Comparison of ENCODE assay signal across 8 mouse cellular contexts in the genomic region with DNA sequence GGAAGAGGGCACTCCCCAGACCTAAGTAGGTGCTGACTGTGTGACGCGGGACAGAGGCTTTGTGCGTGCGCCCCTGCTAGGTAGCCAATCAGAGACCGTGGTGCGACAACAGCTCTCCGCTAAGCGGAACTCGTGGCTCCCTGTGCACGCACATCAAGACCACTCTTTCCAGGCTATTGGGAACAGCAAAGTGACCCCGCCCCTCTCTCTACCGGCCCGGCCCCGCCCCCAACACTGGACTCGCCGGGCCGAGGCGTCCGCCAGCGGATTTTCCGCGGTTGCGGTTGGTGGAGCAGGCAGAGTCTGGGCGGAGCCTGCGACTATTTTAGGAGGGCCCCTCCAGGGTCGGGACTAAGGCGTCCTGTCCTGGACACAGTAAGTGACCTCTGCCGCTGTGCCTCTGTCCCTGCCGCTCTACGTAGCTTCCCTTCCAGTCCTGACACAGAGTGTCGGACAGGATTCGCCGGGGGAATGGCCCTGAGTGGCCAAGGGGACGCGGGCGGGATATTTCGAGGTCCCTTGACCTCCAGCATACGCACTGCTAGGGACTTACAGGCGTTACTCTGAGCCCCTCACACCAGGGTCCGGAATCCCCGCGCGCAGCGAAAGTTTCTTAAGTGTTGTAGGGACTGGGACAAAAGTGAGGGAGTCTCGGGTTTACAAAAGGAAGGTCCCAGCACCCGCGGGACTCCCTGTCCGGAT. TPM values are rescaled to one million over a fixed set of nuclear protein-coding genes. Genes with fewer than 3 reads are reported as not detected.
DNase-seq lines count a peak whose midpoint lies in the region; ATAC-seq and TF ChIP-seq lines count a peak whose summit lies in the region.

A gene (plus strand): TSS at position 161 of the 702 bp plus-strand sequence.

- peaks cover 62% of the 10 kb centered on the region for H3K27me3 ChIP-seq in intestine, embryonic 15.5 days (replicated peaks)
- H3K27me3 ChIP-seq in liver, postnatal 0 days (ENCODE audit: insufficient read depth, low read length) = no peaks in the 10 kb centered on the region
- H3K27me3 ChIP-seq in neural tube, embryonic 11.5 days (ENCODE audit: control insufficient read depth, insufficient read depth, low read length) = peaks cover 66% of the 10 kb centered on the region

- peak; percentile 77 for ATAC-seq in intestine, embryonic 15.5 days
- peak; percentile 69 for ATAC-seq in liver, postnatal 0 days
- ATAC-seq in neural tube, embryonic 11.5 days (ENCODE audit: insufficient read depth, low FRiP score, low TSS enrichment) = peak; percentile 90

- no peaks in the 10 kb centered on the region for H3K9me3 ChIP-seq in intestine, embryonic 15.5 days
- H3K9me3 ChIP-seq in liver, postnatal 0 days (ENCODE audit: low read length) = no peaks in the 10 kb centered on the region
- H3K9me3 ChIP-seq in neural tube, embryonic 11.5 days (ENCODE audit: control insufficient read depth, low read length) = no peaks in the 10 kb centered on the region

- peak within 1 kb of the TSS; percentile 42 for H3K4me3 ChIP-seq in intestine, embryonic 15.5 days (replicated peaks)
- H3K4me3 ChIP-seq in liver, postnatal 0 days (ENCODE audit: low read depth, low read length) = peak within 1 kb of the TSS; percentile 81
- H3K4me3 ChIP-seq in neural tube, embryonic 11.5 days (ENCODE audit: low read depth, low read length) = peak within 1 kb of the TSS; percentile 38

- H3K9ac ChIP-seq in intestine, embryonic 15.5 days = peak within 1 kb of the TSS; percentile 40
- H3K9ac ChIP-seq in liver, postnatal 0 days (replicated peaks) = peak within 1 kb of the TSS; percentile 91
- H3K9ac ChIP-seq in neural tube, embryonic 11.5 days (ENCODE audit: low read length) = 0 out of 2 replicates have a peak within 1 kb of the TSS, but pooled peaks have one; percentile 18

- TF ChIP-seq EP300 in liver, postnatal 0 days (IDR thresholded peaks at IDR 0.05; ENCODE audit: low read depth) = no peak

- H3K27ac ChIP-seq in intestine, embryonic 15.5 days = no peak within 1 kb of the TSS
- peak within 1 kb of the TSS; percentile 98 for H3K27ac ChIP-seq in liver, postnatal 0 days (ENCODE audit: low read depth)
- no peak within 1 kb of the TSS for H3K27ac ChIP-seq in neural tube, embryonic 11.5 days (ENCODE audit: low read depth, low read length)

- H3K4me1 ChIP-seq in intestine, embryonic 15.5 days (replicated peaks) = peaks cover 33% of the 10 kb centered on the region
- H3K4me1 ChIP-seq in liver, postnatal 0 days (ENCODE audit: insufficient read depth) = peaks cover 62% of the 10 kb centered on the region
- peaks cover 6% of the 10 kb centered on the region; the same call in 1 of the 2 replicates for H3K4me1 ChIP-seq in neural tube, embryonic 11.5 days (ENCODE audit: control insufficient read depth, insufficient read depth, low read length)

- 2% methylated on average over 48 of the region's 48 CpGs for WGBS in intestine, embryonic 15.5 days
- under 1% methylated on average over 48 of the region's 48 CpGs for WGBS in liver, postnatal 0 days (ENCODE audit: insufficient replicate concordance)
- WGBS in neural tube, embryonic 11.5 days = under 1% methylated on average over 48 of the region's 48 CpGs

- peak; percentile 72 for DNase-seq in R1 (ENCODE audit: low read depth, low spot score)
- DNase-seq in c-Kit-positive CD71-positive TER-119-positive erythroid progenitor cells, embryonic 14.5 days (ENCODE audit: low spot score) = peak; percentile 81
- DNase-seq in gastrocnemius, postnatal 36 days = peak; percentile 70 to 84
- peak; percentile 93 for DNase-seq in liver, postnatal 0 days
- peak; percentile 80 for DNase-seq in neural tube, embryonic 11.5 days (ENCODE audit: low spot score)
- DNase-seq in right cerebral cortex, postnatal 36 days (ENCODE audit: low spot score in 2 of 2) = no peak
- DNase-seq in left cerebral cortex, adult 9 months (ENCODE audit: low spot score in 2 of 2) = no peak

- H3K36me3 ChIP-seq in intestine, embryonic 15.5 days = no peaks in the 10 kb centered on the region
- H3K36me3 ChIP-seq in liver, postnatal 0 days (replicated peaks; ENCODE audit: insufficient read depth, low read length) = peaks cover 31% of the 10 kb centered on the region
- no peaks in the 10 kb centered on the region for H3K36me3 ChIP-seq in neural tube, embryonic 11.5 days (ENCODE audit: control insufficient read depth, insufficient read depth, low read length)

- intact Hi-C loops in gastrocnemius, postnatal 36 days (cut with DNase I) = no loop called here

- H3K4me2 ChIP-seq in intestine, embryonic 15.5 days (replicated peaks) = peak within 1 kb of the TSS; percentile 84
- peak within 1 kb of the TSS; percentile 76 for H3K4me2 ChIP-seq in liver, postnatal 0 days (ENCODE audit: low read depth, low read length)
- peak within 1 kb of the TSS; percentile 78 for H3K4me2 ChIP-seq in neural tube, embryonic 11.5 days (ENCODE audit: low read depth)

- no peak for TF ChIP-seq CTCF in liver, postnatal 0 days (IDR thresholded peaks at IDR 0.05; ENCODE audit: low read depth)

RNA-seq across cellular contexts. Expression of the gene that starts here (rescaled TPM):
- total RNA-seq in gastrocnemius, postnatal 36 days (2021) = 10 to 100 TPM; 22.0 to 22.6 TPM
- polyA plus RNA-seq in intestine, embryonic 15.5 days (2015; fragmentation: Nextera tagmentation; extraction: Ambion mirVana) = 4.9 and 5.7 TPM in 2 replicates
- polyA plus RNA-seq in liver, postnatal 0 days (2015; fragmentation: Nextera tagmentation; extraction: Ambion mirVana) = 72.0 and 79.5 TPM in 2 replicates
- 3.4 and 3.7 TPM in 2 replicates for polyA plus RNA-seq in neural tube, embryonic 11.5 days (2014; fragmentation: Nextera tagmentation; extraction: Ambion mirVana)

Comparison
In these comparisons a context has a peak if more than half of its experiments do, and no peak if none do; other contexts are left out.
1. RNA of the gene that starts here (polyA plus RNA-seq): 72.0 to 79.5 TPM in liver, postnatal 0 days; 4.9 to 5.7 TPM in intestine, embryonic 15.5 days and 3.4 to 3.7 TPM in neural tube, embryonic 11.5 days; every median in the first group is over 10 times any median in the second.
2. DNase-seq: peak in R1 (single experiment), c-Kit-positive CD71-positive TER-119-positive erythroid progenitor cells, embryonic 14.5 days (single experiment), gastrocnemius, postnatal 36 days (2 of 2), liver, postnatal 0 days (single experiment) and neural tube, embryonic 11.5 days (single experiment); none in right cerebral cortex, postnatal 36 days (0 of 2) and left cerebral cortex, adult 9 months (0 of 2).
3. H3K9ac ChIP-seq: peak in every context shown above with its lines; median percentile 91 in liver, postnatal 0 days; 40 in intestine, embryonic 15.5 days; 18 in neural tube, embryonic 11.5 days.
4. Peak in every context shown above with its lines, with median percentiles within 50 percentile points of each other: ATAC-seq, H3K4me2 ChIP-seq and H3K4me3 ChIP-seq.